In the genomic region with DNA sequence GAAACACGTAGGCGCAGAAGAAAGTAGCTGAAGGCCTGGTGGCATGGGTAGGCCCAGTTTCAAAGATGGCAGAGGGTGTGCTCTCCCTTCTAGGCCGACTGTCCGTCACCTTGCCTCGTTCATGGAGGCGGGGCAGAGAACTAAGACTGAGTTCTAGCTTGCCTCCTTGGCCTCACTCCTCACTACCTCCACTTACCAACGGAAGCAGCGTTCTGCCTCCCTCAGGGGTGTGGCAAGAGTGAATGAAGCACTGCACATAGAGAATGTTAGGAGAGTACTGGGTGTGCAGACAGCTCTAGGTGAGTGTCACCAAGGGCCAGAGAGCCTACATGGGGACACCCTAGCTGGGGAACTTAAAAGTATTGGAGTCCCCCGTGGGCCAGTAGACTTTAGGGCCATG, we compare ENCODE assay signal across 10 mouse cellular contexts. TPM values are rescaled to one million over a fixed set of nuclear protein-coding genes. Genes with fewer than 3 reads are reported as not detected.
DNase-seq lines count a peak whose midpoint lies in the region; ATAC-seq and TF ChIP-seq lines count a peak whose summit lies in the region.
"Had no signal": no experiment of that assay in that cellular context is flagged by ENCODE, and none has a peak within 500 bp of the region (broad histone marks: within the 10 kb centered on the region; RNA-seq: fewer than 3 reads in every experiment).

No protein-coding gene starts in this region.

- no peak for TF ChIP-seq CTCF in heart, adult 2 months (IDR thresholded peaks at IDR 0.05)

- no peak for TF ChIP-seq POLR2A in heart, adult 2 months (IDR thresholded peaks at IDR 0.05; ENCODE audit: insufficient read depth, low read depth, low read length)

- no peaks in the 10 kb centered on the region for H3K79me2 ChIP-seq in heart, adult 2 months (replicated peaks; ENCODE audit: control insufficient read depth, insufficient read depth, low read length)

- no peak for DNase-seq in heart, adult 2 months
- DNase-seq in heart, postnatal 4 days, result no peak
- DNase-seq in kidney, postnatal 10 days, result no peak
- DNase-seq in cerebellum, postnatal 14 days, result no peak

- no peak overlapping the region for H3K4me2 ChIP-seq in kidney, embryonic 14.5 days (replicated peaks; ENCODE audit: low read depth, low read length)
- H3K4me2 ChIP-seq in stomach, embryonic 16.5 days (ENCODE audit: low read depth, low read length), result no peak overlapping the region

- no peak overlapping the region for H3K4me3 ChIP-seq in heart, adult 2 months
- H3K4me3 ChIP-seq in kidney, embryonic 14.5 days (ENCODE audit: low read length), result no peak overlapping the region
- H3K4me3 ChIP-seq in megakaryocyte, embryonic 14.5 days (replicated peaks), result peak overlapping the region; percentile 1
- no peak overlapping the region for H3K4me3 ChIP-seq in stomach, embryonic 16.5 days (replicated peaks; ENCODE audit: low read length)
- H3K4me3 ChIP-seq: erythroblast, embryonic 14.5 days had no signal

- peak overlapping the region; percentile 97 for H3K27ac ChIP-seq in heart, adult 2 months
- H3K27ac ChIP-seq in kidney, embryonic 14.5 days (ENCODE audit: low read depth, low read length), result 0 out of 2 replicates have a peak overlapping the region, but pooled peaks have one; percentile 60
- H3K27ac ChIP-seq in stomach, embryonic 16.5 days (ENCODE audit: low read length), result peak overlapping the region; percentile 79; the same call in 1 of the 2 replicates

- H3K9me3 ChIP-seq in kidney, embryonic 14.5 days (ENCODE audit: control insufficient read depth, low read length), result no peaks in the 10 kb centered on the region
- H3K9me3 ChIP-seq in megakaryocyte, embryonic 14.5 days, result peaks cover 17% of the 10 kb centered on the region
- H3K9me3 ChIP-seq in stomach, embryonic 16.5 days (replicated peaks; ENCODE audit: control insufficient read depth, low read length), result no peaks in the 10 kb centered on the region

- 95% methylated on average over 9 of the region's 9 CpGs for WGBS in heart, adult 2 months
- whole genome bisulfite sequencing in kidney, embryonic 14.5 days, result 95% methylated on average over 9 of the region's 9 CpGs
- WGBS in stomach, embryonic 16.5 days, result 81% methylated on average over 9 of the region's 9 CpGs

- peaks cover 4% of the 10 kb centered on the region; the same call in 1 of the 2 replicates for H3K36me3 ChIP-seq in heart, adult 2 months (ENCODE audit: control insufficient read depth, insufficient read depth, low read length)
- H3K36me3 ChIP-seq in kidney, embryonic 14.5 days (ENCODE audit: control insufficient read depth, insufficient read depth, low read length), result peaks cover 14% of the 10 kb centered on the region; the same call in 1 of the 2 replicates
- H3K36me3 ChIP-seq in megakaryocyte, embryonic 14.5 days (replicated peaks; ENCODE audit: low read length), result peaks cover 76% of the 10 kb centered on the region
- no peaks in the 10 kb centered on the region for H3K36me3 ChIP-seq in stomach, embryonic 16.5 days (ENCODE audit: control insufficient read depth, insufficient read depth, low read length)

- intact Hi-C loops in heart, adult 2 months (cut with DNase I), result loop anchor here (2.0 to 5.0 kb wide), 2 partner anchors 34 to 54 kb away; no protein-coding TSS in a partner anchor

- no peak for ATAC-seq in kidney, embryonic 14.5 days (ENCODE audit: low FRiP score, low TSS enrichment)
- ATAC-seq in megakaryocyte, adult 5-6 weeks (ENCODE audit: poor library complexity, severe bottlenecking), result no peak
- no peak for ATAC-seq in stomach, embryonic 16.5 days (ENCODE audit: insufficient read depth, low FRiP score)
- ATAC-seq: forebrain, embryonic 16.5 days had no signal

- no peak overlapping the region for H3K9ac ChIP-seq in heart, adult 2 months (ENCODE audit: low read depth, low read length)
- H3K9ac ChIP-seq in kidney, embryonic 14.5 days (ENCODE audit: low read depth, low read length), result no peak overlapping the region
- H3K9ac ChIP-seq in stomach, embryonic 16.5 days (ENCODE audit: low read length), result no peak overlapping the region

- no peaks in the 10 kb centered on the region for H3K27me3 ChIP-seq in heart, adult 2 months (ENCODE audit: control insufficient read depth, insufficient read depth, low read length)
- no peaks in the 10 kb centered on the region for H3K27me3 ChIP-seq in kidney, embryonic 14.5 days (ENCODE audit: control insufficient read depth, insufficient read depth, low read length)
- no peaks in the 10 kb centered on the region for H3K27me3 ChIP-seq in megakaryocyte, embryonic 14.5 days (replicated peaks)
- no peaks in the 10 kb centered on the region for H3K27me3 ChIP-seq in stomach, embryonic 16.5 days (ENCODE audit: control insufficient read depth, insufficient read depth, low read length)

- TF ChIP-seq EP300 in heart, adult 2 months (IDR thresholded peaks at IDR 0.05; ENCODE audit: insufficient read depth, low read depth, low read length), result no peak

- peaks cover 49% of the 10 kb centered on the region for H3K4me1 ChIP-seq in heart, adult 2 months (ENCODE audit: control insufficient read depth, insufficient read depth, low read length)
- peaks cover 20% of the 10 kb centered on the region for H3K4me1 ChIP-seq in kidney, embryonic 14.5 days (ENCODE audit: control insufficient read depth, insufficient read depth, low read length)
- H3K4me1 ChIP-seq in megakaryocyte, embryonic 14.5 days, result peaks cover 65% of the 10 kb centered on the region
- H3K4me1 ChIP-seq in stomach, embryonic 16.5 days (ENCODE audit: control insufficient read depth, insufficient read depth, low read length), result peaks cover 21% of the 10 kb centered on the region

RNA-seq across cellular contexts. Expression of gene Dusp1, which starts 21.1 kb away (rescaled TPM):
- 10 to 100 TPM; 61.4 to 71.3 TPM for total RNA-seq in heart, adult 2 months (2021)
- 122 and 171 TPM in 2 replicates for polyA plus RNA-seq in heart, adult 2 months (2012; rRNA removed)
- 10 to 100 TPM; 66.9 to 69.5 TPM for total RNA-seq in heart, postnatal 4 days (2021)
- polyA plus RNA-seq in kidney, embryonic 14.5 days (2014; fragmentation: Nextera tagmentation; extraction: Ambion mirVana), result 19.3 and 19.8 TPM in 2 replicates
- polyA plus RNA-seq in megakaryocyte, embryonic 14.5 days (2012; ENCODE audit: insufficient read depth, low replicate concordance), result 11.6 and 65.1 TPM in 2 replicates
- total RNA-seq in megakaryocyte, adult 5-6 weeks (2015), result 265 and 280 TPM in 2 replicates
- total RNA-seq in megakaryocyte, adult 5-6 weeks (2017), result 58.9 and 72.1 TPM in 2 replicates
- polyA plus RNA-seq in stomach, embryonic 16.5 days (2015; fragmentation: Nextera tagmentation; extraction: Ambion mirVana), result 18.3 and 20.4 TPM in 2 replicates

RNA-seq across cellular contexts. Expression of gene Ergic1, which starts 21.8 kb away (rescaled TPM):
- 10 to 100 TPM; 53.6 to 59.4 TPM for total RNA-seq in heart, adult 2 months (2021)
- polyA plus RNA-seq in heart, adult 2 months (2012; rRNA removed), result 64.4 and 84.3 TPM in 2 replicates
- total RNA-seq in heart, postnatal 4 days (2021), result 100 to 1,000 TPM; 109 to 115 TPM
- polyA plus RNA-seq in kidney, embryonic 14.5 days (2014; fragmentation: Nextera tagmentation; extraction: Ambion mirVana), result 141 and 150 TPM in 2 replicates
- polyA plus RNA-seq in megakaryocyte, embryonic 14.5 days (2012; ENCODE audit: insufficient read depth, low replicate concordance), result 21.0 and 26.5 TPM in 2 replicates
- total RNA-seq in megakaryocyte, adult 5-6 weeks (2015), result 18.9 and 22.1 TPM in 2 replicates
- 9.6 and 16.3 TPM in 2 replicates for total RNA-seq in megakaryocyte, adult 5-6 weeks (2017)
- polyA plus RNA-seq in stomach, embryonic 16.5 days (2015; fragmentation: Nextera tagmentation; extraction: Ambion mirVana), result 111 and 116 TPM in 2 replicates
